Mouse (Mus musculus) skeletal muscle tissue, adult 2 months (tissue): ENCODE measurements around the gene Mecp2.
"Not testable (repeated sequence)": the region's sequence is repeated elsewhere in the genome, so short reads cannot be mapped to it uniquely, and the experiment has no call there.

Experiments
- DNase-seq: peaks from one replicate; pipeline ENCODE4 v3.0.0-alpha.2; 2012; ENCODE audit warnings: low read depth, low spot score

The Mecp2 gene

DNA sequence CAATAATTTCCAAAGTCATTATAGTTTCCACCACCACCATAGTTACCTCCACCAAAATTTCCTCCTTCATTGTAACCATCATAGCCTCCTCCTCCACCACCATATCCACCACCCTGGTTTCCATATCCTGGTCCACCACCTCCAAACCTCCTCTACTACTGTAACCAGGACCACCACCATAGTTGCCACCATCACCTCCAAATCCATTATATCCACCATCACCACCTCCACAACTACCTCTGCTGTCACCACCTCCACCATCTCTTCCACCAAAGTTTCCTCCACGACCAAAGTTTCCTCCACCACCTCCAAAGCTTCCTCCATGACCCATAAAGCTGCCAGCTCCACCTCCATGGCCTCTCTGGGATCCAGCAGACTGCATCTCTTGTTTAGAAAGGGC is at the start of gene Mecp2:
Gene Mecp2, minus strand, starts transcription at position 101 of the 400 bp plus-strand sequence.
- DNase-seq, result not testable (repeated sequence)

DNA sequence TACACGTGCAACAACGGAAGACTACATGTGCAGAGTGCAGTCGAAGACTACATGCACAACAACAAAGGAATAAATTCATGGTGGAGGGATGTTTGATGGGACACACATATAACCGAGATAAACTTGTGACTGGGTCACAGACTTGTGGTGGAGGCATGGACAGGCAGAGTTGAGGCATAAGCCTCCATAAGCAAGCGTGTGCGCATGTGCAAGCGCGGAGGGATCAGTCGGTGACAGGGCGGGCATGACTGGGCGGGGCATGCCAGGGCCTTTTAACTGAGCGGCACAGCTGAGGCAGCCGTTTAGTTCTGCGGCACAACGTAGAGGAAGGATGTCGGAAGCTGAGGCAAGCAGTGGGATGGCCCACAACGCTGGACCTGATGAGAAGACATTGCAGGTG is 41.8 kb upstream of the Mecp2 start, which contains the start of gene Tktl1:
Gene Tktl1, plus strand, starts transcription at position 301 of the 400 bp plus-strand sequence.
- DNase-seq, result no peak

- no peak for DNase-seq
These were observed 32.6 kb upstream of the Mecp2 start, which contains the start of gene Tex28 for GRCm38 (mm10) chrX:74167738-74168137. Gene Tex28 (minus strand): TSS chrX:74167838.

DNA sequence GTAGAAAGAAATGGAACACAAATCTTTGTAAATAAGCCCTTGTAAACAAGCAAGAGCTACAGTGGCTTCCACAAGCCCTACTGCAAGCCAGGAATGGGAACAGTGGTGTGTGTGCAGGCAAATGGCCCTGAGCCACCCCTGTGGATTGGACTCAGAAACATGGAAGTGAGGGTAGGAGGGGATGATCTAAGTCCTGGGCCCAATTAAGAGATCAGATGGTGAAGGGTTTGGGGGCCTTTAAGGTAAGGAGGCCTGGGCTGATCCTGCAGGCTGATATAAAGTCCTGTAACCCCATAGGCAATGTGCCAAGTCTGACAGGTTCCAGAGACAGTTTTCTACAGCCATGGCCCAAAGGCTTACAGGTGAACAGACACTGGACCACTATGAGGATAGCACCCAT is 8.0 kb downstream of the Mecp2 start, which contains the start of gene Opn1mw:
Gene Opn1mw, plus strand, starts transcription at position 301 of the 400 bp plus-strand sequence.
- no peak for DNase-seq

- DNase-seq, result no peak
These were observed 10.2 kb downstream of the Mecp2 start for GRCm38 (mm10) chrX:74124975-74125374.

- peak; percentile 64 for DNase-seq
These were observed 19.7 kb downstream of the Mecp2 start for GRCm38 (mm10) chrX:74115511-74115910.

GRCm38 (mm10) chrX:74114036-74114435 is 21.1 kb downstream of the Mecp2 start:
- no peak for DNase-seq

DNA sequence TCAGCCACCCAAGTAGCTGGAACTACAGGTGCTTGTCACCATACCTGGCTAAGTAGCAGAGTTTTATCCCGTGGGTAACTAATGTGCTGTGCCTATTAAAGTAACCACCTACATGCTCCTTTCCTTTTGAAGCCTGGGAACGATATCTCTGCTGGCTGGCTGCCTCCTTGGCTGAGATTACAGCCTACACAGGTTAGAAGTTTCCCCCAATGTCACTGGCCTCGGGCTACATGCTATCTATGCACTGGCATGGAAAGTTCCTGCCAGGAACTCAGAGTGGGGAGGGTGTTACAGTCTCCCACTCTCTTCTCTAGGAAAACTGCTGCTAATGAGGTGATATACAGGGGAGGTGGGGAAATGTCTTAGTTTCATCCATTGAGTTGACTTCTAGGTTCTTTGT is 26.4 kb downstream of the Mecp2 start:
- DNase-seq, result no peak

DNA sequence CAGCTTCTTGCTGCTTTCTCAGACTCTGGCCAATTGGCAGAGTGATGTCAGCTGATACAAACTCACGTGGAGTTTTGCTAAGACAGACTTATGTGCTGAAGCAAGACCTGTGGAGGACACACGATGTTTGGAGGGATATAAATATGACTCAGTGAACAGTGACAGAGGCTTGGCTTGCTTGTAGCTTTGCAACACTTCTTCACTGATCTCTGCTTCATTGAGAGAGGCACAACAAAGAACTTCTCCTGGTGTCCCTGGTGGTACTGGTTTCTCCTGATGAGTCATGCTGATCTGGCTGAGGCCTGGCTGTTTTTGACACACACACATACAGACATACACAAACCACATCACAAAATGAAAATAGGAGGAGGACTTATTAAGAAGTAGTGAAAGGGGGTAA is 29.2 kb downstream of the Mecp2 start:
- no peak for DNase-seq

GRCm38 (mm10) chrX:74103457-74104188 is 31.5 kb downstream of the Mecp2 start:
- peak; percentile 54 for DNase-seq

DNA sequence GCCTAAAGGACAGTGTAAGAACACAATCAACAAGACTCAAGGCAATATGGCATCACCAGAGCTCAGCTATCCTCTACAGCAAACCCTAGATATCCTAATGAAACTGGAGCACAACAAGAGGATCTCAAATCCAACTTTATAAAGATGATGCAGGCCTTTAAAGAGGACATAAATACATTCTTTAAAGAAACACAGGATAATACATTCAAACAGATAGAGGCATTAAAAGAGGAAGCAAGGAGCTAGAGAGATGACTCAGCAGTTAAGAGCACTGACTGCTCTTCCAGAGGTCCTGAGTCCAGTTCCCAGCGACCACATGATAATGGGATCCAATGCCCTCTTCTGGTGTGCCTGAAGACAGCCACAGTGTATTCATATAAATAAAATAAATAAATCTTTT is 40.0 kb downstream of the Mecp2 start:
- DNase-seq, result no peak

DNA sequence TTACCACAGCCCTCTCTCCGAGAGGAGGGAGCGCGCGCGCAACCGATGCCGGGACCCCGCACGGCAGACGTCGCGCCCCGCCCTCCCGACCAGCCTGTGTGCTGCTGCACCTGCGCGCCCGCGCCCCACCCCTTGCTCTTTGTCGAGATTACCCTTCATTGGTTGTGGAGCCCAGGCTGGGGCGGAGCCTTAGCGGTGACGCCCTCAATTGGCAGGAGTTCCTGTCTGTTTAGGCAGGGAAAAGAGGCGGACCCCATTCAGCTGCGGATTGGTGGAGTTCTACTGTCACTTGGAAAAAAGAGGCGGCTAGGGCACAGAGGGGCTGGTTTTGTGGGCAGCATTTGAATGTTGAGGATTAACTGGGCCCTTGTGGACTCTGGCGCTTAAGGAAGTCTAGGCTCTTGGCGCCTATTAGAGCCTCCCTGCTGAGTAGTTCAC is 49.5 kb downstream of the Mecp2 start:
- peak; percentile 97 for DNase-seq

GRCm38 (mm10) chrX:74084946-74085498 is 50.1 kb downstream of the Mecp2 start:
- peak; percentile 92 for DNase-seq

- DNase-seq, result peak; percentile 58
These were observed 50.8 kb downstream of the Mecp2 start for GRCm38 (mm10) chrX:74084276-74084837.

DNA sequence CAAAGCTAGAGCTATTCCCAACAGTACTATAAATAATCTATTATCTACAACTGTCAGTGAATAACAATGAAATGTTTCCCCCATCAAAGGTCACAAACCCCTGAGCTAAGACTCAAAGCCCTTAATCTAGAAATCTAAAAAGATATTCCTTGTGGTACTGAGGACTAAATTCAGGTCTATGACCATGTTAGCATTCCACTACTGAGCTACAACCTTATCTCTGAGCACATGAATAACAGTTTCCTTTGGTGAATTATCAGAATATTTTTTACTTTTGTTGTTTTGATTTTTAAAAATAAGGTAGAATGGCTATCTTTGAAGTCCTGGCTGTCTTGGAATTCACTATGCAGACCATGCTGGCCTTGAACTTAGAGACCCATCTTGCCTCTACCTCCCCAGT is 64.4 kb downstream of the Mecp2 start:
- DNase-seq, result no peak

DNA sequence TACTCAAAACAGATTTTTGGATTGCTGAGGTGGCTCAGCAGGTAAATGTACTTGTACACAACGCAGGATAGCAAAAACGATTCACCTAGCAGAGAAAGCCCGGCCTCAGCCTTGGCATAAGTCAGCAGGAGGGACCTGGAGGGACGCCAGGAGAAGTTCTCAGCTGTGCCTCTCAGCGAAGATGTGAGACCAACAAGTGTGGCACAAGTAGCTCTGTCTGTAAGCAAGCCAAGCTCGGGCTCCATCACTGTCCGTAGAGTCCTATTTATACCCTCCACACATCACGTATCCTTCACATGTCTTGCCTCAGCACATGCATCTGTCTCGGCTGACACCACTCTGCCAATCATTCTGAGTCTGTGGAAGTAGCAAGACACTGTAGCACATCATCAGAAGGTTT is 67.3 kb downstream of the Mecp2 start:
- DNase-seq, result peak; percentile 89

DNA sequence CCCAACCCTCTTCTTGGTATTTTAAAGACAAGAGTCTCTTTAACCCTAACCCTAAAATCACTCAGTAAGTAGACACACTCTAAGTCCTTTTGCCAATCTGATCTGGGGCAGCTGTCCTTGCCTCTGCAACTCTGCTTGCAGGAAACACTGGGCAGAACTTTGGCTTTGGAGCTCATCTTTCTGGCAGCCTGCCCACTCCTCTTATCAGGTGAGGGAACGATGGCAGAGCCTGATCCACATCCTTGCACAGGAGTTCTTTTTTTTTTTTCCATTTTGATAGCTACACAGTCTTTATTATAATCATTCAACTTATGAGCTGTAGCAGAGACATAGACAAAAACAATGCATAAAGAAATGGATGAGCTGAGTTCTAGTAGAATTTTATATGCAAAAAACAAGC is 90.1 kb downstream of the Mecp2 start:
- DNase-seq, result no peak

DNA sequence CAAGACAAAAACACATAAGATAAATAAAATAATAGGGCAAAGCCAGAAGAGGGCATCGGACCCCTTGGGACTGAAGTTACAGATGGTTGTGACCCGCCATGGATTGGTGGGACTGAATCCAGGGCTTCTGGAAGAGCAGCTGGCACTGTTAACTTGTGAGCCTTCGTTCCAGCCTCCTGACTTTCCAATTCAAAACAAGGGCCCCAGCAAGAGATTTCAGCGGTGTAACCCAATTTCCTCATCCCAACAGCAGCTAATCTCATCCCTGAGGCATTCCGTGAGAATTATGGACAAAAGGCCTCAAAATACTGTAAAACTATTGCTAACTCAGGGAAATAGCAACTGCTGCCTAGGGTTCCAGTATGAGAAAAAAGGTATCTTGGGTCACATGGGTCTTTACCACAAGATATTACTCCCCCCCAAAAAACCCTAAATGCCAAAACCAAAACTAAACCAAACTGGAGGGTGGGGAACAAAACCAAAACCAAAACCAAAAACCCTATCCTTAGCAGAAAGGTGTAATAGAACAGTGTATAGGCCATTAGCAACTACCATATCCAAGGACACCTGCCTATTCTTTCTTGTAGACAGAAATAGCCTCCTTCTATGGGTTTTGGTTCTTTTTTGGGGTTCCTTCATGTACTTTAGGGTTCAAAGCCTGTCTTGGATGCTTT is 97.3 kb downstream of the Mecp2 start:
- no peak for DNase-seq

- DNase-seq, result no peak
These were observed 105.2 kb downstream of the Mecp2 start for GRCm38 (mm10) chrX:74030000-74030399.

DNA sequence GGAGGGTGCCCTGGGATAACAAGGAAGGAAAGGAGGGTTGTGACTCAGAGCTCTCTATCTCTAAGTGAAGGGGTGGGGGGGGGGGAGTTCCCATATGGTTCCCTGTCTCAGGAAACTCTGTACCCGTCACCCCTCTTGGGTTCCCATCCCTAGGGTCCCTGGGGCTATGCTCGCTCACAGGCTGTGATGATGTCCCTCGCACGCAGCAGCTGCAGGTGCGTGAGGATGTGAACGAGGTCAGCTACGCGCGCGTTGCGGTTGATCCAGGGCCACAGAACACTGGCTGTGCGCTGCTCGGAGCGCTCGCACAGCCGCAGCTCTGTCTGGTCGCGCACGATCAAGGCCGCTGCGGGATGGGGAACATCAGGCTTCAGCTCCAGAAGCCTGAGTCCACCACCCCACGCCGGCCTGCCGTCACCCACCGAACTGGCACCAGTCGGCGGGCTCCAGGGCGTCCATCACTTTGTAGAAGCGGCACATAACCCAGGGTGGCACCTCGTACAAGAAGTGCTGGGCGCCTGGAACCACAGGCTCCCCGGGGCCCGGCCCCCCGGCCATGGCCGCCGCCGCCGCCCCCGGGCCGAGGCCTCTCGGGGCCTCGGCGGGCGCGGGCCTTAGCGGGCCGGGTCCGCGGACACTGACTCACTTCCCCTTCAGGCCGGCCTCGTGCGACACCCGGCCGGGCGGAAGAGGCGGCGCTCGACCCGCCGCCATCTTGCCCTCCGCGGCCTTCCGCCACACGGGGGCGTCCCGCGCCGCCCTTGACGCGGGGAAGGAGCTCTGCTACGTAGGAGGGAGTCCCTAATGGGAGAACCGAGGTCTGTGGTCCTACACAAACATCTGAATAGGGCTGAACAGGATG is 111.7 kb downstream of the Mecp2 start, which contains the start of gene Irak1:
Gene Irak1, minus strand, starts transcription at position 731 of the 862 bp plus-strand sequence.
- peak; percentile 77 for DNase-seq

DNA sequence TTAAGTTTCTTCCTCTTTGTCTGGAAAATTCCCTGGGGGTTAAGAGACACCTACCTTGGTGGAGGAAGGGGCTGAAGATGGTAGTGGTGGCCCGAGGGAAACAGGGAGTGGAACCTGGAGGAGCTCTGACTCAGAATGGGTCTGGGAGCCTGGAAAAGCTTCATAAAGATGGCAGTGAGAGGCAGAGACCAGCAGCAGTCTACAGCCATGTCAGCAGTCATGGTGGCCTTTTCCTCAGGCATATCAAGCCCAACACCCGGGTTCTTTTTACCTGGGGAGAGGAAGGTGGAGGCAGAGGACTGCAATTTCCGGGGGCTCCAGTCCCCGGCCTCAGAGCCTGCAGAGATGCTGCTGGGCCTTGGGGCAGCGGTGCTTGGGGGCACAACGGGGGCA is 112.4 kb downstream of the Mecp2 start:
- DNase-seq, result no peak
